Mouse (Mus musculus): ENCODE measurements at regions not wholly inside any gene's neighbourhood (a gene's known extent, or its start where the extent isn't known, plus 50 kb on each side); places are given as distances from the start of the nearest gene placed in this dataset.

DNA sequence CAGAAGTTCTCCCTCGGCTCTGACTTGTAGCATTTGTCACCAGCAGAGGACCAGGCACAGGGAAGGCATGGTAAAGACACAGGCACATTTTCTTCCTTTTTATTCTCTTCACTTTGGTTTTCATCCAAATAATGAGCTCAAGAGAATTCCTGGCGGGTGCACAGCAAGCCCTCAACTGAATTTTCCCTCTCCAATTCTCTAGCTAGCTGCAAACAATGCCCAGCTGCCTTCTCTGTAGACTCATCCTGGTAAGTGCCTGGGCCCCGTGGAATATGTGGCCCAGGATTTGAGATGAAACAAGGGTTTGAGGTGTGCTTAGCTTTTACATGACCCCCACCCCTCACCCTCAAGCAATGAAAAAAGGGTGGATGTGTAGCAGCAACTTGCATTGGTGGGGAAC, 90.4 kb downstream of the Otol1 start:
- DNase-seq: no peak

DNA sequence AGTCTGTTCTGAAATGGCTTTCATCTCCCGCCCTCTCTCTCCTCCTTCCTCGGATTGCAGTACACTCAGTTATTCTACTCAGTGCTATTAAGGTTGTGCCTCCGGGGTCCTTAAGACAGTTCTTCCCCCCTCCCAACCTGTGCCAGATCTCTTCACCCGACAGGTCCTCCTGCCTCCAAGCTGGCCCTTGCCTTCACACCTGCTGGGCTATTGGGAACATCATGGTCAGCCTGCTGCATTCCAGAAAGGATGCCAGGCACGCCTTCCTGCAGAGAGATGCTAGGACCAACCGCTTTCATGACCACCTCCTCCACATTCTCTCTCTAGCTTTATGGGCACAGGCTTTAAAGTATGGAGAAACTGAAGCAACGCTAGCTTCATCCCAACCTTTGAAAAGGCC, 94.7 kb downstream of the Otol1 start:
- DNase-seq: no peak

DNA sequence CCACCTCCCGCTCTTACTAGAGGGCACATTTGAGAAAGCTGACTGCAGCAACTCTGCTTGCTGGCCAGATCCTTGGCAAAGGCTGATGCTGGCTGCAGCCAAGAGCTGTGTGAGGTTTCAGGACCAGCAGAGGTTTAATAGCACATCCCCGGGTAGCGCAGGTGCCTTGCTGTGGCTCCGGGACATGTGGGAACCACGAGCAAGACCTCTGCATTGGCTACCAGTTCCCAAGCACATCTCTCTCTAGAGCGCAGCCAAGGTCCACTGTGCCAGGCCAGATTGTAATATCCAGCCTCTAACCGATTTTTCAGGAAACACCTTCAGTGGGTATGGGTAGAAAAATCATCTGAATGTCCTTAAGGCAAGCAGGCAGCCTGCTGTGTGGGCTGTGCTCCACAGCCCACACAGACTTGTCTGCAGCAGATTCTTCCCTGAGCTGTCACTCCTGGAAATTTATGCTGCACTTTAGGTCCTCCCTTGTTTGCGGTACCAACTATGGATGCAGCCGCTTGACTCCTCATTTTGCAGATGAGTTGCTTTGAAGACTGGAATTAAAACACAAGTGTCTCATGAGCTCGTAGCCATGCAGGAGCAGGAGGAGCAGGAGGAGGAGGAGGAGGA, 95.3 kb downstream of the Otol1 start:
- no peak for DNase-seq

DNA sequence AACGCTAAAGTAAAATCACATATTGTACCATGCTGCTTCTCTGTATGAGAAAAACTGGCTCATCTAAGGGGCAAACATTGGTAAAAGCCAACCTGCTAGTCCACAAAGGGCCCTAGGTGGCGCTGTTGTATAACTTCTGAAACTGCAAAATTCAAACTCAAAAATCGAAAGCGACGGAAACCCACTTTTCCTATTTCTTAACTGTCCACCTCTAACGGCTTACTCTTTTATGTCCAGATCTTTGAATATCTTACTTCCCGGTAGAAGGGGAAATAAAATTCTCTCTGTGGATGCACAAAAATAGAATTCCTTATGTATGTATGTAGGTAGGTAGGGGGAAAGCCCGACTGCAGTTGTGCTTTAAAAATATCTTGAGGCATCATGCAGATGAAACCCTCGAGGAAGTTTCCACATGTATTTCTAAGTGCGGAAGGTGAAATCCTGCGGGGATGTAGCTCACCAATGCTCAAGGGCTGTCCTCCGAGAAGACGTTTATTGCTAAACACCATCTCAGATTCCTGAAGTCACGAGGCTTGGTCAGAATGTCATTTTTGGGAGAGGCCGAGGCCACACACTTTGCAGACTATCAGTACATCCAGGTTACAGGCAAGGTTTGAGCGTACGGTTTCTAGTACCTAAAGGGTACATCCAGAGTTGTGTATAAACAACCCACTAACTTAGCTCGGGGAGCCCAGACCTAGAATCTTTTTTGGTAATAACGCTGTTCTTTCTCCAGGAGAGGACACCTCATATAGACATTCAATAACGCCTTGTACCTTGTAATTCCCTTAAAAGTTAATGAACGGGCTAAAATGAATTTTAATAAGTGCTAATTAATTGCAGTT, 96.8 kb downstream of the Otol1 start:
- DNase-seq: peak; percentile 83

DNA sequence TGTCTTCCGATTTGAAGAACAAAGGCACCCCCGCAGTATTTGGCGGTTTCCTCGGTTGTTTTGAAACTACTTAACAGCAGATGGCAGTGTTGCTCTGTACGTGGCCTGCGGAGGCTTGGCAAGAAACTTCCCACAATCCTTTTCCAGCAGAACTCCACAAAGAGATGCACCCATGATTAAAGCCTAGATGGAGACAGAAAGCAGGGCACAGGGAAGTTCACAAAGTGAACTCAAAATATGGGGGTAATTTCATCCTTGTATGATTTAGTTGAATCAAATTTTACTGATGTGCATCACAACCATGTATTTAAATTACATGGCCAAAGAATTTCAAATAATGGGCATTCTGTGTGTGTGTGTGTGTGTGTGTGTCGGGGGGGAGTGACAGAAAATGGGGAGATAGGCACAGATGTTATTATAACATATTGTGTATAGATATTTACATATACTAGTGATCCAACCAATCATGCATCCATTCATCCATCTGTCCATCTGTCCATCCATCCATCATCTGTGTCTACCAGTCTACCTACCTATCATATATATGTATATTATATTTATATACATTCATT, 97.5 kb downstream of the Otol1 start:
- peak; percentile 61 for DNase-seq

DNA sequence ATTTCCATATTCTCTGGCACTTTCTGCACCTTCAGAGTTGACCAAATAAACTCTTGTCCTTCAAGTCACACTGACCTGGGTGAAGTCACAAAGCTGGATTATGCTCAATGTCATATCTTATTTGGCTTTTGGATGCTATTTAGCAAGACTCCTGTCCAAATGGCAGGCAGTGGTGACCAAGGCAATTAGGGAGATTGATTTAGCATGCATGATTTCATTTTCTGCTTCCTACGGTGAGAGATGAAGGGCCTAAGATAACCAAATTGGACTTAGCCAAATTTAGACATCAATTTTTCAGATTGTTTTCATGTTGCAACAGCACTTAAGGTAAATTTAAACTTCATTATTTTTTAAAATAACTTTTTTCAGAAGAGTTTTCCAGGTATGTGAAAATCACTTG, 98.1 kb downstream of the Otol1 start:
- DNase-seq: no peak

DNA sequence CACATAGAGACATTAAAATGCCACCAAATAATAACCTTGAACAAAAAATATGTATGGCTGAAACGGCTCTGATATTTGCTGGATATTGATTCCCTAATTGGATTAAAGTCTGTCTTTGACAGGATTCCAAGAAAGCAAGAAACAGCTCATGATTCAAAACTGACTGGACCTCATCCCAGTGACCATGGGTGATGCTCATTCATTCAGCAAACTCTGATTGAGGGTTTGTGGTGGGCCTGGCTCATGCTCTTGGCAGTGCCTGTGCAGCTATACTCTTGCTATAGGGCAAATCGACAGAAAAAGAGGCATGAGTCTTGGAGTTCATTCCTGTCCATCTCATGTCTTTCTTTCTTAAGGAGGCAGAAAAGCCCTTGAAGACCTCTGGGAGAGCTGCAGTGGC, 98.7 kb downstream of the Otol1 start:
- no peak for DNase-seq

DNA sequence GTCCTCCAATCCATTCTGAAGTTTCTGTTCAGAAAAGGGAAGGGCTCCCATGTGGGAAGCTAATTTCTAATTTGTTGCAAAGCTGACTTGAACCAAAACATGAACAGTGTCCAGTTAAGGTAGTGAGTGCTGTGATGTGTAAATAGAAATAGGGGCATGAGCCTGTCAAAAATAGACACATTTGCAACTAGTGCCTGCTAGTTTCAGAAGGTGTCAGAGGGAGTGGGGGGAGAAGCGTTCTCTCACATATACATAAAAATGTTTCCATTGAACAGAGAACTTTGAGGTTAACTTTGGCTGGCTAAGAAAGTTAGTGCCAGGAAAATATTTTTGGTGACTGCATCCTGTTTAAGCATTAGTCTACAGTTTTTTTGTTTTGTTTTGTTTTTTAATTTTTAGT, 118.8 kb downstream of the Otol1 start:
- DNase-seq: no peak

DNA sequence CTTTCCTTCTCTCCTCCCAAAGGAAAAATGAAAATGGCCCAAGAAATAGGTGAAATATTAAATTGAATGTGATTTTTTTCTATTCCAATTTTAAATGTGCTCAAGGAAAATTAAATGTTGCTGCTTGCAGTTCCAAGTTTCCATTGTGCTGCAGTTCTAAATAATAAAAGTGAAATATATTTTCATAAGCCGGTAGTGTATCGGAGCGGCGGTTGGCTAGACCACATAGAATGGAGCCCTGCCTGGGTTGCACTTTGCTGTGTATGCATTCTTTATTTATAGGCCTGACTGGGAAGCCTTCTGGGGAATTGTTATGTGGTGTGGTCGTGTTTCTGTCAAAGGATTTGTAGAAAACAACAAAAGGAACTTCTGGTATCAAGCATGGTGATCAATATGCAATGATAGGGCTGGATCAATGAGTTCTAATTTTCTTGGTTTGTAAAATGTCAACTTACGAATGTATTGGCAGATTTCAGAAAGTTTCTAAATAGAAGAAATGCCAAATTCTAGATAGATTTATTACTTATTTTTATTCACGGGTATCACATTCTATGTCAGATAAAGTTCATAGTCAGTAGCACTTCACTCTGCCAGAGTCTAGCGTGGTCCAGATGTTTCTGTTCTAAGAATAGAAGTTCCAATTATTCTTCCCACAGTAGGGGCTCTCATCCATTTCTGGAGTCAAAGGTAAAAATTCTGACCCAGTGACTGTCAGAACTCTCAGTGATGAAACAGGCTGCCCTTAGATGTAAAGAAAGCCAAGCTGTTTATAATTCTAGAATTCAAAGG, 123.0 kb downstream of the Otol1 start:
- no peak for DNase-seq

DNA sequence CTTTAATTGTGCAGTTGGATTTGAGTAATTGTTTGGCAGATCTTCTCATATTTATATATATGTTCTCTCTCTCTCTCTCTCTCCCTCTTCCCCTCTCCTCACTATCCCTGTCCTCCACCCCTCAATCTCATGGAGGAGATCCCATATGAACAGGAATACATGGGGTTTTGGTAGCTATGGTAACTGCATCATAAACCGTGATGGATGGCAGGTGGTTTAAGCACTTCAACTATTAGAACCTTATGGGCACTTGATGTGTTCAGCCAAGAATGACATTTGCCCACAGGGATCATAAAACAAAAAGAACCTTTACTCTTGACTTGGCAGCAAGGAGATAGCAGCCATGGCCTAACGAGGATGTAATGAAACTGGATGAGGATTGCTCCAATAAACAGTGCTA, 127.5 kb downstream of the Otol1 start:
- DNase-seq: no peak

DNA sequence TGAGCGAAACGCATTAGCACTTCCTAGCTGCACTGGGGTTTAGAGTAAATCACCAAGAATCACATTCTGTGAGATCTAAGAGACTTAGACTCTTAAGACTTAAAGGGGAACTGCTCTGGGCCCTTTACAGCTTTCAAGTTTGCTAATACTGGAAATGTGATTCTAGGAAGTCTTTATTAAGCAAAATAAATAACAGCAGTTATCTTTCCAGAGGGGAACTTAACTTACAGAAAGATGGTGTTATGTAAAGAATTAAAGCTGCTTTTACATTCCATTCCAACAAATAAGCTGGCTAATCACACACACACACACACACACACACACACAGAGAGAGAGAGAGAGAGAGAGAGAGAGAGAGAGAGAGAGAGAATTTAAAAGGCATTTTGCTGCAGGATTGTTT, 131.1 kb downstream of the Otol1 start:
- DNase-seq: no peak

DNA sequence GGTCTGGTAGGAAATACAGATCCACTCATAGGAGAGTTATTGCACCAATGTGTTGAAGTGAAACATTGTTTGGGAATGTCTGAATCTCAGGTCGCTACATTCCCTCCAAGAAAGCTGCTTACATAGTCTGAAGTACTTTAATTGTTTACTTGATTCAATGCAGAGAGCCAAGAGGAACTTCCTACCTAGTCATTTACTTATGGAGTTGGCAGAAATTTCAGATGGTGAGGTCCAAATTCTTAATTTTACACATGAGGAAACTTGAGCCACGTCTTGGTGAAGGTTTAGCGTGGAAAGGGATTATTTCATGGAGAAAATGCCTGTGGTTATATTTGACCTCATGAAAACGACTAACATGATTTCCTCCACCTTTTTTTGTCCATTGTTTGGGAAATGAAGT, 131.5 kb downstream of the Otol1 start:
- no peak for DNase-seq

DNA sequence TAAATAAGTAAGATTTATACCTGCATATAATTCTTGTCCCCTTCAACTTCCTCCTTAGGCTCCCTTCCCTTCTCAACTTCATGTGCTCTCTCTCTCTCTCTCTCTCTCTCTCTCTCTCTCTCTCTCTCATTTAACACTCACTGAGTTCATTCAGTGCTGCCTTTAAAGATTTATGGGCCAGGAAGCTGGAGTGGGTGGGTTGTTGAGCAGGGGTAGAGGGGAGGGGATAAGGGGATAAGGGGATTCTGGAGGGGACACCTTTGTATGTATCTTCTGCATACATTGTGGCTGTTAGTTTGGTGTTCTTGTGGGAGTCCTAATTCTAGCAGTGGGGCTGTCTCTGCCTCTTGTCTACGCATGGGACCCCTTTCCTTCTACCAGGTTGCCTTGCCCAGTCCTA, 138.3 kb downstream of the Otol1 start:
- DNase-seq: no peak

DNA sequence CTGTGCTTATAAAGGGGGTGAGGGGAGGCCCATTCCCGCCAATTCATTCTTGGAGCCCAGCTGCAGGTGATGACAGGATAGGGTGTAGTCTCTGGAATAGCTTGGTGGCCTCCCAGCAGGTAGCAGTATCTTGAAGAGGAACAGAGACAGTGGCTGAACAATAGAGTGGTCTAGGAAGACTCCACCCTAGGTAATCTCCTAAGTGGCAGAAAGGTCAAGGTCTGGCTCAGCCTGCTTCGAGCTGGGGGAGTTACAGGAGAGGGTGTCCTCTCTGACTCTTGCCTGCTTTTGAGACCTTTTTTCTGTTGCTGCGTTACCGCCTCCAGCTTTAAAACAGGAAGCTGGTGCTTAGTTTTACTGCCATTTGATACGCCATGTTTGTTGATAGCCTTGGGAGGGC, 143.7 kb downstream of the Otol1 start:
- no peak for DNase-seq

DNA sequence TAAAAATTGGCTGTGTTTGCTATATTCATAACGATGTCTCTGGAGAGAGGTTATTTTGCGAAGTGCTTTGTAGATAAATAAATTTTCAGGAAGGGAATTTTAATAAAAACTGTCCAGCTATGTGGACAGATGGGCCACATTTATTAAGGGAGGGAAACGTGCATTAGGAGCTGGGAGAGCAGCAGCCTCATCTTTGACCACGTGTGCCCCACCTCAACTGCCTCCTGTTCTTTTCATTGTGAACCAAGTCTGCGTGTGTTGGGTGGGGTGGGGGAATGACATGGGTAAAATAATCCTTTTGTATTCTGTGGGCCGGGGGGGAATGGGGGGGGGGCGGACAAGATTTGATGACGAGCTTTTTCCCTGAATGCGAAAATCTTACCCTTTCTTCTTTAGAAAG, 152.6 kb downstream of the Otol1 start:
- no peak for DNase-seq

DNA sequence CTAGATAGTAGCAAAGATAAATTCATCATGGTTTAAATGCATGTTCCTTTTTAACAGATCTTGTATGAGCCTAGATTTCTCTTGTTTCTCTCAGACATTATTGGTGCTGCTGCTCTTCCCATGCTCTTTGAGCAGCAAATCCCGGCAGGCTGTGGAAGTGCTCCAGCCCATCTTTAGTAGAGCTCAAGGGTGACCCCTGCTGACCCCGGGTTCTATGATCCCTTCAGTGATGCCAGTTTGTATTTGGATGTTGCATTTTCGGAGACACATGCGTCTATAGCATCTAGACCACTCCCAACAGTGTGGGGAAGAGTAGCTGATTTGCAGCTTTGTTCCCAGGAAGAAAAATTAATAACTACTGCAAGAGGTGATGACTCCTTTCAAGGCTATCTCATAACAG, 164.3 kb downstream of the Otol1 start:
- no peak for DNase-seq

DNA sequence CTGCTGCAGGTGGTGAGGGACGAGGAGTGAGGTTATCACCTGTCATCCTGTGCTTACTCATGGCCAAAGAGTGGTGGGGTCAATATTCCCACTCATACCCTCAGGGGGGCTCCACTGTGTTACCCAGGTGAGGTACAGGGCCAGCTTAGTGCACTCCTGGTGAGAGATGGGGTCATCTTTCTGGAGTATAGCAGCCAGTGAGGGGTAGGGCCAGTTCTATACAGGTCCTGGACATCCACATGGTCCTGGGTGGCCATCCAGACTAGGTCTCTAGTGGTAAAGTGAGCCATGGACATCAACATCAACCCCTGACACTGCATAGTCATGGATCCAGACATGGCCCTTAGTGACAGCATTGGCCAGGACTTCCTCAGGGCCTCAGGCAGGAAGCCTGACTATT, 169.0 kb downstream of the Otol1 start:
- no peak for DNase-seq

DNA sequence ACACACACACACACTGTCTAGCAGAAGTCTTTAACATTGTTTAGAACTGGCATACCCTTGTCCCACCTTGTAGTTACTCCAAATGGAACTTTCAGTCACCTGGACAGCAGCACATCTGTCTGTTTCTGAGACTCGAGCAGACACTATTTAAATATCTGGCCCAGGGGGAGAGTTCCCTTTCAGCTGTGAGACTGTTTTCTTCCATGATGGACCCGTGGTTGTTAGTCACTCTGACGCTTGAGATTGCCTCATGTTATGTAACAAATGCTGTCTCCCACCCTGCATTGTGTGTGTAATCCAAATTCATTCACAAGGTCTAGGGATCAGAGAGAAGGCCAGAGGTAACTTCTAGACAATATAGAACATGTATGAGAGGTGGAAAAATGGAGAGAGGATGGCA, 174.2 kb downstream of the Otol1 start:
- no peak for DNase-seq

DNA sequence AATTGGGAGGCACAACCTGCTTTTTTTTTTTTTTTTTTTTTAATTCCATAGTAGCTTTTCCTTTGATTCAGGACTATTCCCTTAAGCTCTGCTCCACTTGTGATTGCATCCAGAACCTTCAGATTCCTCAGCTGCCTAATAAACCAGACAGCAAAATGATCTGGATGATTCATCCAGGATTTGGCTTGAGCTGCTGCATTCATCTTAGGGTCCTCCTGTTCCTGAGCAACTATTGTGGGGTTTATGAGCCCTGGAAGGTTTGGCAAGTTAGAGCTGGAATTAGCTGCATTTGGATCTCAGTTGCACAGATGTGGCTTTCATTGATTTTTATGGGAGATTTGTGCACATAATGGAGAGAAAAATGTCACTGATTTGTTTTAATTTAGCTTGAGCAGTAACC, 183.3 kb downstream of the Otol1 start:
- no peak for DNase-seq

DNA sequence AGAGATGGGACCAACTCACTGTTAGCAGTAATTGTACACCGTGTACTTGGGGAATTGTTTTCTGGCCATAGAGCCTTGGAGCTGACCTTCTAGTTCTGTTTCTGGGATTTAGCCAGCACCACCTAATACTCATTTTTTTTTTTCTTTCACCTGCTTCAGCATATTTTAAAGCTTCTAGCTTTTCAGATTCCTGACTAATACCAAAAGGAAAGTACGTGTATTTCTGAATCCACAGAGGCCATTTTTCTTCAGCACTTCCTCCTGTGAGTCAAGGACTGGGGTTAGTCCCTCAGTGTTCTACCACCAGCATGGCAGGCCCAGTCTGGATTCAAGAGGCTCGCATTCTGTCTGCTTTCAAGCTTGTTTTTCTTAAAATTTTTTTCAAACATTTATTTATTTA, 189.3 kb downstream of the Otol1 start:
- DNase-seq: no peak

DNA sequence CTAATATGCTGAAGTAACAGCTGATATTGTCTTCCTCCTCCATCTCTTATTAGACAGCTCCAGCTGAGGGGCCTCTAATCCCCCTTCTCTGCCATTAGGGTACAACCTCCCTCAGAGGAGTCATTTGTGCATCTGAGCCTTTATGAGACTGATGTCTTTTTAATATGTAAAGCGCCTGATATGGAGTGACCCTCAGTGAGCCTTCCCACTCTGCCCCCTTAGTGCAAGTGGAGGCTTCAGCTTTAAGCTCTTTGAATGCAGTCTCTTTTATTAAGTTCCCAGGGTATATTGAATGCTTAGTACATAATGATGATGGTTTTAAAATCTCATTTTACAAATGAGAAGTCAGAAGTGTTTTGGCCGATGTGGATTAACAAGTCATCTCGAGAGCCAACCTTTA, 191.5 kb downstream of the Otol1 start:
- no peak for DNase-seq

DNA sequence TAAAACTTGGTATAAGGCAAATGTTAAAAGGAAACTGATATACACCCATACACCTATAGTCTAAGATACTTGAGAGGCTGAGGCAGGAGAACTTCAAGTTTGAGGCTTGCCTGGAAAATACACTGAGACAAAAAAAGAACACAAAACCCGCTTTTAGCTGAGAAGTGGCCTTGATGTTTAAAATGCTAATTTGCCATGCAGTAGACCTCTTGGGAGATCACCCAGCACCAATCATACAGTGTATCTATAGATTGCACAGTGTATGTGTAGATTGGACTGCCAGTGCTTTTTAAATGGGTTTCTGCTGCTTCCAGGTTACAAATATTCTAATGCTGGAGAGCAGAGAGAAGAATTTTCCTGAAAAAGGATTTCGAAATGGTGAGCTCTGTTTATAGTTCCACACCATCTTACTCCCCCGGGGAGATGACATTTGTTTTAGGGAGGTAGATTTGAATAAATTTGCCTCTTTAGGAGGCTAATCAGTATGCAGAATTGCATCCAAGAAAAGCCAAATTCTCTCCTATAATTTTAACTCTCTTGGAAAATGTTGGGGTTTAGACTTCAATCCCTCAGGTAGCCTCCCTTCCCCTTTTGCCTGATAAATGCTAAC, 194.0 kb downstream of the Otol1 start:
- DNase-seq: no peak

DNA sequence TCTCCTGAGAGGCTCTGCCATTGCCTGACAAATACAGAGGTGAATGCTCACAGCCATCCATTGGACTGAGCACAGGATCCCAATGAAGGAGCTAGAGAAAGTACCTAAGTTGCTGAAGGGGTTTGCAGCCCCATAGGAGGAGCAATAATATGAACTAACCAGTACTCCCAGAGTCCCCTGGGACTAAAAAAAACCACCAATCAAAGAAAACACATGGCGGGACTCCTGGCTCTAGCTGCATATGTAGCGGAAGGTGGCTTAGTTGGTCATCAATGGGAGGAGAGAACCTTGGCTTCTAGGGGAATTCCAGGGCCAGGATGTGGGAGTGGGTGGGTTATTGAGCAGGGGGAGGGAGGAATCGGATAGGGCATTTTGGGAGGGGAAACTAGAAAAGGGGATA, 207.8 kb downstream of the Otol1 start:
- DNase-seq: no peak

All from adrenal gland, postnatal 10 days (tissue).